Mouse (Mus musculus): Measurements from ENCODE around the gene Cldn34c2. TPM values are rescaled to one million over a fixed set of nuclear protein-coding genes. Genes with fewer than 3 reads are reported as not detected.
A peak's percentile ranks its signal among the peaks of the same experiment; 100 is the strongest.
"Not testable (repeated sequence)": the region's sequence is repeated elsewhere in the genome, so short reads cannot be mapped to it uniquely, and the experiment has no call there.

The Cldn34c2 gene
- polyA plus RNA-seq (2017; shearing (Covaris generic)), result not detected

DNA sequence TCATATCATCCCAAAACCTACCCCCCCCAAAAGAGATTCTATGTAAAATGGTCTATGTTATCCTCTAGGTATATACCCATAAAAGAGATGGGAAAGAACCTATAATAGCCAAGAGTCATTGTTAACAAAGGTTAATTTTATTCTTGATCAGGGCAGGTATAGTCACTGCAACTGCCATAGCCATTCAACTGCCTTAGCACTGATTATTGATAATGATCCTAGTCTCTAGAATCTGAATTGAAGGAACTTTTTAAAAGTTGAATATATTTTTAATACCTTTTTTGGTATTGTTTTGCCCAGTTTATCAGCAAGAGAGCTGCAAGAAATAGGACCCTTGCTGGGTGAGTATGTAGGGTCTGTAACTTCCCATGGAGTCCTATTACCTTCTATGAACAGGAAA is at the start of gene Cldn34c2:
Gene Cldn34c2 (plus strand): TSS at position 301 of the 400 bp plus-strand sequence.
- not testable (repeated sequence) for ATAC-seq

DNA sequence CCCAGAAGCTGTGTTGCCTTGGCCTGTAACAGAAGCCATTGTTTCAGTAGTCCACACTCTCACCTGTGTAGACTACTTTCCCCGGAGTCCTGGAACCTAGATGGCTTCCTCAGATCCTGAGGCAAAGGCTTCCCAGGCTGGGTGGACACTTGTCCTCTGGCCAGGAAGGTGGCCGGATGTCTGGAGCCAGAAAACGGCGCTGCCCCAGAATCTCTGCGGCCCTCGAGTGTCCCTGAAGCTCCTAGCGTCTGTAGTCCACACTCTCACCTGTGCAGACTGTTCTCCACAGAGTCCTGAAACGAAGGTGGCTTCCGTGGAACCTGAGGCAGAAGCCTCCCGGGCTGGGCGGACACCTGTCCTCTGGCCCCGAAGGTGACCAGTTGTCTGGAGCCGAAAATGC is 30.1 kb upstream of the Cldn34c2 start:
- ATAC-seq, result not testable (repeated sequence)

DNA sequence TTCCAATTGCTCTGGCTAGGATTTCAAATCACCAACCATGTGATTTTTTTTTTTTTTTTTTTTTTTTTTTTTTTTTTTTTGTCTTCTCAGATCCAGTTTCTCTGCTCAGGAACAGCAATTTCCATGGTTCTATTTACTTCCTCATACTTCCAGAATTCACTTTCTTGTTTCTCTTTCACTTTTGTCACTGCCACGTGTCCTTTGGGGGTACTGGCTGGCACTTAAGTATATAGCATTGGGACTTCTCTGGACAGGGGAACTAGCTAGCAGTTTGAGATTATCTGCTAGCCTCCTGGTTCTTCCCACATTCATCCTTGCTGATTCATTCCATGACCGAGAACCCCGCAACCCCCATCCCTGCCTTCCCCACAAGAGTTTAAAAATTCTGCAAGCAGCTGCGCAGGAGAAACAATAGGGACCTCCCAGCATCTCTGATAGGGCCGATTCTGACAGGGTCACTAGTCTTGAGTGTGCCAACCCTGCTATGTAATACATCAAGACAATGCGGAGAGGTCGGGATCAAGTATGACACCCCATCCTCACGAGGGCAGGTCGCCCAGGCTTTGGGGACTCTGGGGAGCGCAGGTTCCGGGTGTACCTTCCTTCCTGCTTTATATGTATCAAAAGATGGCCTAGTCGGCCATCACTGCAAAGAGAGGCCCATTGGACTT is 30.8 kb downstream of the Cldn34c2 start:
- ATAC-seq, result peak; percentile 80

Other genes starting within 250 kb of the Cldn34c2 start
- not detected for gene Gm17467, start 123.1 kb downstream of the Cldn34c2 start, polyA plus RNA-seq (2017; shearing (Covaris generic))
- gene Cldn34c3, start 212.0 kb downstream of the Cldn34c2 start, polyA plus RNA-seq (2017; shearing (Covaris generic)), result not detected

All from inflammation-experienced regulatory T-cells, adult 6 months (primary cell).